Mouse (Mus musculus) gonadal fat pad, adult 2 months (tissue): ENCODE results near the gene Kynu. TPM values are rescaled to one million over a fixed set of nuclear protein-coding genes. Genes with fewer than 3 reads are reported as not detected.

Source experiments
- DNase-seq: peaks from one replicate; pipeline ENCODE4 v3.0.0-alpha.2; 2012; ENCODE audit warnings: low read depth
- polyA plus RNA-seq: library from polyadenylated mRNA; depleted of rRNA; stranded (reverse); fragments of >200 nt; gene quantifications from 2 replicates; pipeline ENCODE4 v1.2.3, GENCODE M21; 2012; rRNA removed

Kynu gene
- polyA plus RNA-seq, 1 experiment = 0.04 TPM

- no peak for DNase-seq
Observed at GRCm38 (mm10) chr2:43646962-43647361, 91.8 kb downstream of the Kynu start.

GRCm38 (mm10) chr2:43669588-43669987 is 114.5 kb downstream of the Kynu start:
- DNase-seq = no peak

GRCm38 (mm10) chr2:43673619-43674018 is 118.5 kb downstream of the Kynu start:
- DNase-seq = no peak

GRCm38 (mm10) chr2:43674098-43674497 is 119.0 kb downstream of the Kynu start:
- no peak for DNase-seq

- DNase-seq = no peak
Observed at GRCm38 (mm10) chr2:43675277-43675676, 120.1 kb downstream of the Kynu start.

GRCm38 (mm10) chr2:43690402-43690801 is 135.3 kb downstream of the Kynu start:
- DNase-seq = no peak

GRCm38 (mm10) chr2:43691290-43691689 is 136.2 kb downstream of the Kynu start:
- DNase-seq = no peak

GRCm38 (mm10) chr2:43695635-43696034 is 140.5 kb downstream of the Kynu start:
- no peak for DNase-seq

- no peak for DNase-seq
Observed at GRCm38 (mm10) chr2:43712611-43713138, 157.5 kb downstream of the Kynu start.

- no peak for DNase-seq
Observed at GRCm38 (mm10) chr2:43722446-43723103, 167.4 kb downstream of the Kynu start.

- DNase-seq = no peak
Observed at GRCm38 (mm10) chr2:43723104-43723541, 168.0 kb downstream of the Kynu start.

GRCm38 (mm10) chr2:43727181-43727580 is 172.1 kb downstream of the Kynu start:
- DNase-seq = no peak

GRCm38 (mm10) chr2:43727693-43728092 is 172.6 kb downstream of the Kynu start:
- DNase-seq = no peak

GRCm38 (mm10) chr2:43728831-43729230 is 173.7 kb downstream of the Kynu start:
- DNase-seq = no peak

Other genes with a start within 250 kb of the Kynu start
- 0.63 and 0.98 TPM in 2 replicates for gene Arhgap15, start 193.5 kb downstream of the Kynu start, polyA plus RNA-seq